Mouse (Mus musculus) bone marrow, adult 2 months (tissue): Measurements from ENCODE around the gene Kdm5a.

Source experiments
- CTCF ChIP-seq: fragments of 200-500 bp; IDR thresholded peaks from 2 replicates; pipeline ENCODE4 v1.5.1; 2011; ENCODE audit warnings: low read length, control low read depth; ENCODE audit not compliant: control insufficient read depth, insufficient read depth
- POLR2A ChIP-seq: fragments of 200-500 bp; IDR thresholded peaks from 2 replicates; pipeline ENCODE4 v1.6.1; 2011; ENCODE audit warnings: low read depth, mild to moderate bottlenecking, control low read depth, low read length, borderline replicate concordance; ENCODE audit not compliant: control insufficient read depth

- TF ChIP-seq CTCF (no peak), POLR2A (no peak)
These were observed 100.5 kb downstream of the Kdm5a start for GRCm38 (mm10) chr6:120464406-120464939.
